Mouse (Mus musculus): ENCODE results near the gene Pfkfb3. TPM values are rescaled to one million over a fixed set of nuclear protein-coding genes. Genes with fewer than 3 reads are reported as not detected.

The Pfkfb3 gene
- polyA plus RNA-seq, 1 experiment from 2014 or later: 16.6 TPM

- 66% methylated on average over 3 of the region's 3 CpGs for WGBS
- H3K27ac ChIP-seq (replicated peaks): no peak overlapping the region
Observed at GRCm38 (mm10) chr2:11464661-11465099, 89.2 kb downstream of the Pfkfb3 start.

GRCm38 (mm10) chr2:11460976-11461375, 92.9 kb downstream of the Pfkfb3 start:
- ATAC-seq (ENCODE audit: insufficient number of reproducible peaks, low FRiP score, low TSS enrichment, low read depth): no peak
- no peak overlapping the region for H3K9ac ChIP-seq
- no peaks in the 10 kb centered on the region for H3K36me3 ChIP-seq
- H3K27ac ChIP-seq (replicated peaks): no peak overlapping the region
- H3K9me3 ChIP-seq (replicated peaks): no peaks in the 10 kb centered on the region
- H3K4me1 ChIP-seq: no peaks in the 10 kb centered on the region
- WGBS: 52% methylated on average over 3 of the region's 3 CpGs
- H3K4me2 ChIP-seq (replicated peaks): no peak overlapping the region
- no peaks in the 10 kb centered on the region for H3K27me3 ChIP-seq
- no peak overlapping the region for H3K4me3 ChIP-seq (replicated peaks)

More at GRCm38 (mm10) chr2:11464661-11465099, 89.2 kb downstream of the Pfkfb3 start:
- H3K36me3 ChIP-seq: no peaks in the 10 kb centered on the region
- no peak overlapping the region for H3K4me2 ChIP-seq (replicated peaks)
- no peak overlapping the region for H3K9ac ChIP-seq
- H3K4me1 ChIP-seq: no peaks in the 10 kb centered on the region
- no peaks in the 10 kb centered on the region for H3K27me3 ChIP-seq
- ATAC-seq (ENCODE audit: insufficient number of reproducible peaks, low FRiP score, low TSS enrichment, low read depth): no peak; the same call in 1 of the 2 replicates
- H3K9me3 ChIP-seq (replicated peaks): no peaks in the 10 kb centered on the region
- no peak overlapping the region for H3K4me3 ChIP-seq (replicated peaks)

- no peak for ATAC-seq (ENCODE audit: insufficient number of reproducible peaks, low FRiP score, low TSS enrichment, low read depth)
- no peaks in the 10 kb centered on the region for H3K36me3 ChIP-seq
- WGBS: 71% methylated on average over 1 of the region's 1 CpGs
Observed at GRCm38 (mm10) chr2:11458494-11458893, 95.4 kb downstream of the Pfkfb3 start.

GRCm38 (mm10) chr2:11457904-11458303, 96.0 kb downstream of the Pfkfb3 start:
- no peak overlapping the region for H3K4me2 ChIP-seq (replicated peaks)
- no peaks in the 10 kb centered on the region for H3K4me1 ChIP-seq

More at GRCm38 (mm10) chr2:11458494-11458893, 95.4 kb downstream of the Pfkfb3 start:
- Histone ChIP-seq H3K4me3 (replicated peaks) (no peak overlapping the region), H3K27ac (replicated peaks) (no peak overlapping the region), H3K4me1 (no peaks in the 10 kb centered on the region), H3K4me2 (replicated peaks) (no peak overlapping the region), H3K9ac (no peak overlapping the region), H3K9me3 (replicated peaks) (no peaks in the 10 kb centered on the region), H3K27me3 (no peaks in the 10 kb centered on the region)

GRCm38 (mm10) chr2:11448711-11449110, 105.2 kb downstream of the Pfkfb3 start:
- H3K27ac ChIP-seq (replicated peaks): no peak overlapping the region
- no peak for ATAC-seq (ENCODE audit: insufficient number of reproducible peaks, low FRiP score, low TSS enrichment, low read depth)
- H3K27me3 ChIP-seq: no peaks in the 10 kb centered on the region
- H3K4me2 ChIP-seq (replicated peaks): no peak overlapping the region
- no peak overlapping the region for H3K4me3 ChIP-seq (replicated peaks)
- 53% methylated on average over 3 of the region's 3 CpGs for WGBS
- H3K36me3 ChIP-seq: no peaks in the 10 kb centered on the region
- H3K9me3 ChIP-seq (replicated peaks): no peaks in the 10 kb centered on the region
- H3K4me1 ChIP-seq: no peaks in the 10 kb centered on the region
- no peak overlapping the region for H3K9ac ChIP-seq

More at GRCm38 (mm10) chr2:11457904-11458303, 96.0 kb downstream of the Pfkfb3 start:
- H3K4me3 ChIP-seq (replicated peaks): no peak overlapping the region
- H3K27ac ChIP-seq (replicated peaks): no peak overlapping the region
- 59% methylated on average over 7 of the region's 7 CpGs for WGBS
- H3K9me3 ChIP-seq (replicated peaks): no peaks in the 10 kb centered on the region
- ATAC-seq (ENCODE audit: insufficient number of reproducible peaks, low FRiP score, low TSS enrichment, low read depth): no peak
- no peaks in the 10 kb centered on the region for H3K27me3 ChIP-seq
- no peak overlapping the region for H3K9ac ChIP-seq
- H3K36me3 ChIP-seq: no peaks in the 10 kb centered on the region

GRCm38 (mm10) chr2:11447865-11448264, 106.0 kb downstream of the Pfkfb3 start:
- Histone ChIP-seq H3K4me1 (no peaks in the 10 kb centered on the region), H3K4me3 (replicated peaks) (no peak overlapping the region), H3K9ac (no peak overlapping the region), H3K4me2 (replicated peaks) (no peak overlapping the region), H3K9me3 (replicated peaks) (no peaks in the 10 kb centered on the region), H3K27me3 (no peaks in the 10 kb centered on the region), H3K36me3 (no peaks in the 10 kb centered on the region), H3K27ac (replicated peaks) (no peak overlapping the region)
- ATAC-seq (ENCODE audit: insufficient number of reproducible peaks, low FRiP score, low TSS enrichment, low read depth): no peak
- 26% methylated on average over 2 of the region's 2 CpGs for WGBS

GRCm38 (mm10) chr2:11445722-11446121, 108.2 kb downstream of the Pfkfb3 start:
- Histone ChIP-seq H3K27me3 (no peaks in the 10 kb centered on the region), H3K9ac (no peak overlapping the region), H3K4me3 (replicated peaks) (no peak overlapping the region), H3K4me2 (replicated peaks) (no peak overlapping the region), H3K9me3 (replicated peaks) (no peaks in the 10 kb centered on the region), H3K4me1 (no peaks in the 10 kb centered on the region), H3K27ac (replicated peaks) (no peak overlapping the region), H3K36me3 (no peaks in the 10 kb centered on the region)
- ATAC-seq (ENCODE audit: insufficient number of reproducible peaks, low FRiP score, low TSS enrichment, low read depth): no peak
- WGBS: 82% methylated on average over 3 of the region's 3 CpGs

GRCm38 (mm10) chr2:11441864-11442263, 112.0 kb downstream of the Pfkfb3 start:
- 48% methylated on average over 4 of the region's 4 CpGs for WGBS
- Histone ChIP-seq H3K27ac (replicated peaks) (no peak overlapping the region), H3K9ac (no peak overlapping the region), H3K4me2 (replicated peaks) (no peak overlapping the region), H3K36me3 (no peaks in the 10 kb centered on the region), H3K27me3 (no peaks in the 10 kb centered on the region), H3K9me3 (replicated peaks) (no peaks in the 10 kb centered on the region), H3K4me1 (no peaks in the 10 kb centered on the region), H3K4me3 (replicated peaks) (no peak overlapping the region)
- ATAC-seq (ENCODE audit: insufficient number of reproducible peaks, low FRiP score, low TSS enrichment, low read depth): no peak

- no peaks in the 10 kb centered on the region for H3K36me3 ChIP-seq
- H3K4me1 ChIP-seq: no peaks in the 10 kb centered on the region
- no peak overlapping the region for H3K27ac ChIP-seq (replicated peaks)
- WGBS: 73% methylated on average over 12 of the region's 12 CpGs
- H3K4me2 ChIP-seq (replicated peaks): no peak overlapping the region
- H3K9ac ChIP-seq: no peak overlapping the region
- no peak for ATAC-seq (ENCODE audit: insufficient number of reproducible peaks, low FRiP score, low TSS enrichment, low read depth)
- no peaks in the 10 kb centered on the region for H3K27me3 ChIP-seq
- H3K4me3 ChIP-seq (replicated peaks): no peak overlapping the region
- H3K9me3 ChIP-seq (replicated peaks): no peaks in the 10 kb centered on the region
Observed at GRCm38 (mm10) chr2:11438231-11438954, 115.5 kb downstream of the Pfkfb3 start.

GRCm38 (mm10) chr2:11436353-11436752, 117.5 kb downstream of the Pfkfb3 start:
- 92% methylated on average over 11 of the region's 11 CpGs for WGBS
- ATAC-seq (ENCODE audit: insufficient number of reproducible peaks, low FRiP score, low TSS enrichment, low read depth): no peak
- Histone ChIP-seq H3K4me1 (no peaks in the 10 kb centered on the region), H3K36me3 (no peaks in the 10 kb centered on the region), H3K4me3 (replicated peaks) (no peak overlapping the region), H3K27me3 (no peaks in the 10 kb centered on the region), H3K9ac (no peak overlapping the region), H3K9me3 (replicated peaks) (no peaks in the 10 kb centered on the region), H3K4me2 (replicated peaks) (no peak overlapping the region), H3K27ac (replicated peaks) (no peak overlapping the region)

GRCm38 (mm10) chr2:11433353-11433752, 120.5 kb downstream of the Pfkfb3 start:
- Histone ChIP-seq H3K4me2 (replicated peaks) (no peak overlapping the region), H3K36me3 (no peaks in the 10 kb centered on the region), H3K27me3 (no peaks in the 10 kb centered on the region), H3K27ac (replicated peaks) (no peak overlapping the region), H3K9me3 (replicated peaks) (no peaks in the 10 kb centered on the region), H3K4me1 (no peaks in the 10 kb centered on the region), H3K4me3 (replicated peaks) (no peak overlapping the region), H3K9ac (no peak overlapping the region)
- 73% methylated on average over 5 of the region's 5 CpGs for WGBS
- ATAC-seq (ENCODE audit: insufficient number of reproducible peaks, low FRiP score, low TSS enrichment, low read depth): no peak

- Histone ChIP-seq H3K27ac (replicated peaks) (no peak overlapping the region), H3K9ac (no peak overlapping the region), H3K4me1 (peaks cover 6% of the 10 kb centered on the region; the same call in 1 of the 2 replicates), H3K4me2 (replicated peaks) (no peak overlapping the region), H3K4me3 (replicated peaks) (no peak overlapping the region), H3K9me3 (replicated peaks) (no peaks in the 10 kb centered on the region), H3K36me3 (no peaks in the 10 kb centered on the region), H3K27me3 (no peaks in the 10 kb centered on the region)
- WGBS: 29% methylated on average over 3 of the region's 3 CpGs
- peak; percentile 60; the same call in 1 of the 2 replicates for ATAC-seq (ENCODE audit: insufficient number of reproducible peaks, low FRiP score, low TSS enrichment, low read depth)
Observed at GRCm38 (mm10) chr2:11429538-11429937, 124.3 kb downstream of the Pfkfb3 start.
